Mouse (Mus musculus): ENCODE data around the gene Nfib. TPM values are rescaled to one million over a fixed set of nuclear protein-coding genes. Genes with fewer than 3 reads are reported as not detected.

Nfib gene
- polyA plus RNA-seq, 1 experiment from 2014 or later: 60.0 TPM

- H3K4me1 ChIP-seq (replicated peaks): 0 out of 2 replicates have a peak, but pooled peaks cover 5% of the 10 kb centered on the region
- no peaks in the 10 kb centered on the region for H3K27me3 ChIP-seq
- H3K4me2 ChIP-seq: no peak overlapping the region
- 86% methylated on average over 5 of the region's 5 CpGs for WGBS
- no peak overlapping the region for H3K27ac ChIP-seq
- H3K9ac ChIP-seq: no peak overlapping the region
- no peaks in the 10 kb centered on the region for H3K36me3 ChIP-seq
- no peaks in the 10 kb centered on the region for H3K9me3 ChIP-seq (replicated peaks)
- H3K4me3 ChIP-seq: no peak overlapping the region
- ATAC-seq (replicated peaks; ENCODE audit: insufficient number of reproducible peaks, insufficient read depth, low FRiP score, low read depth): no peak
These were observed 61.8 kb downstream of the Nfib start for GRCm38 (mm10) chr4:82643734-82644085.

GRCm38 (mm10) chr4:82643022-82643733 is 62.4 kb downstream of the Nfib start:
- Histone ChIP-seq H3K27me3 (no peaks in the 10 kb centered on the region), H3K9ac (no peak overlapping the region), H3K9me3 (replicated peaks) (no peaks in the 10 kb centered on the region), H3K4me1 (replicated peaks) (0 out of 2 replicates have a peak, but pooled peaks cover 5% of the 10 kb centered on the region), H3K4me3 (no peak overlapping the region), H3K36me3 (no peaks in the 10 kb centered on the region), H3K27ac (no peak overlapping the region), H3K4me2 (no peak overlapping the region)
- ATAC-seq (replicated peaks; ENCODE audit: insufficient number of reproducible peaks, insufficient read depth, low FRiP score, low read depth): no peak
- 48% methylated on average over 6 of the region's 6 CpGs for WGBS

- Histone ChIP-seq H3K4me1 (replicated peaks) (0 out of 2 replicates have a peak, but pooled peaks cover 5% of the 10 kb centered on the region), H3K4me3 (no peak overlapping the region), H3K9me3 (replicated peaks) (no peaks in the 10 kb centered on the region), H3K4me2 (no peak overlapping the region), H3K36me3 (no peaks in the 10 kb centered on the region), H3K9ac (no peak overlapping the region), H3K27ac (no peak overlapping the region), H3K27me3 (no peaks in the 10 kb centered on the region)
- WGBS: 63% methylated on average over 5 of the region's 5 CpGs
- ATAC-seq (replicated peaks; ENCODE audit: insufficient number of reproducible peaks, insufficient read depth, low FRiP score, low read depth): no peak
These were observed 64.4 kb downstream of the Nfib start for GRCm38 (mm10) chr4:82641066-82641680.

GRCm38 (mm10) chr4:82638251-82638650 is 67.3 kb downstream of the Nfib start:
- WGBS: 91% methylated on average over 9 of the region's 9 CpGs
- Histone ChIP-seq H3K4me3 (no peak overlapping the region), H3K36me3 (no peaks in the 10 kb centered on the region)

GRCm38 (mm10) chr4:82637633-82638032 is 67.9 kb downstream of the Nfib start:
- 0 out of 2 replicates have a peak, but pooled peaks cover 5% of the 10 kb centered on the region for H3K4me1 ChIP-seq (replicated peaks)
- no peak overlapping the region for H3K9ac ChIP-seq
- no peak overlapping the region for H3K4me2 ChIP-seq
- H3K36me3 ChIP-seq: no peaks in the 10 kb centered on the region
- H3K27me3 ChIP-seq: no peaks in the 10 kb centered on the region
- no peak overlapping the region for H3K4me3 ChIP-seq
- no peak overlapping the region for H3K27ac ChIP-seq
- no peak for ATAC-seq (replicated peaks; ENCODE audit: insufficient number of reproducible peaks, insufficient read depth, low FRiP score, low read depth)
- H3K9me3 ChIP-seq (replicated peaks): no peaks in the 10 kb centered on the region
- 71% methylated on average over 4 of the region's 4 CpGs for WGBS

More at GRCm38 (mm10) chr4:82638251-82638650, 67.3 kb downstream of the Nfib start:
- no peak overlapping the region for H3K9ac ChIP-seq
- ATAC-seq (replicated peaks; ENCODE audit: insufficient number of reproducible peaks, insufficient read depth, low FRiP score, low read depth): no peak
- no peaks in the 10 kb centered on the region for H3K27me3 ChIP-seq
- no peak overlapping the region for H3K27ac ChIP-seq
- H3K9me3 ChIP-seq (replicated peaks): no peaks in the 10 kb centered on the region
- 0 out of 2 replicates have a peak, but pooled peaks cover 5% of the 10 kb centered on the region for H3K4me1 ChIP-seq (replicated peaks)
- no peak overlapping the region for H3K4me2 ChIP-seq

GRCm38 (mm10) chr4:82636658-82637057 is 68.9 kb downstream of the Nfib start:
- H3K27ac ChIP-seq: no peak overlapping the region
- H3K4me1 ChIP-seq (replicated peaks): 0 out of 2 replicates have a peak, but pooled peaks cover 5% of the 10 kb centered on the region
- H3K4me2 ChIP-seq: no peak overlapping the region
- H3K4me3 ChIP-seq: no peak overlapping the region
- H3K9me3 ChIP-seq (replicated peaks): no peaks in the 10 kb centered on the region
- ATAC-seq (replicated peaks; ENCODE audit: insufficient number of reproducible peaks, insufficient read depth, low FRiP score, low read depth): no peak
- no peaks in the 10 kb centered on the region for H3K27me3 ChIP-seq
- WGBS: 76% methylated on average over 5 of the region's 5 CpGs
- H3K9ac ChIP-seq: no peak overlapping the region
- no peaks in the 10 kb centered on the region for H3K36me3 ChIP-seq

GRCm38 (mm10) chr4:82635881-82636280 is 69.7 kb downstream of the Nfib start:
- no peak overlapping the region for H3K27ac ChIP-seq
- H3K4me1 ChIP-seq (replicated peaks): 0 out of 2 replicates have a peak, but pooled peaks cover under 1% of the 10 kb centered on the region
- no peak overlapping the region for H3K4me2 ChIP-seq
- 56% methylated on average over 5 of the region's 5 CpGs for WGBS
- no peaks in the 10 kb centered on the region for H3K27me3 ChIP-seq
- H3K9me3 ChIP-seq (replicated peaks): no peaks in the 10 kb centered on the region
- no peaks in the 10 kb centered on the region for H3K36me3 ChIP-seq
- no peak overlapping the region for H3K4me3 ChIP-seq
- H3K9ac ChIP-seq: no peak overlapping the region
- no peak for ATAC-seq (replicated peaks; ENCODE audit: insufficient number of reproducible peaks, insufficient read depth, low FRiP score, low read depth)

- Histone ChIP-seq H3K4me1 (replicated peaks) (no peaks in the 10 kb centered on the region), H3K9me3 (replicated peaks) (no peaks in the 10 kb centered on the region), H3K9ac (no peak overlapping the region), H3K27me3 (no peaks in the 10 kb centered on the region), H3K36me3 (no peaks in the 10 kb centered on the region), H3K27ac (no peak overlapping the region), H3K4me3 (no peak overlapping the region), H3K4me2 (no peak overlapping the region)
- no peak for ATAC-seq (replicated peaks; ENCODE audit: insufficient number of reproducible peaks, insufficient read depth, low FRiP score, low read depth)
- WGBS: 79% methylated on average over 11 of the region's 11 CpGs
These were observed 70.4 kb downstream of the Nfib start for GRCm38 (mm10) chr4:82635118-82635517.

- H3K27me3 ChIP-seq: no peaks in the 10 kb centered on the region
- H3K27ac ChIP-seq: no peak overlapping the region
- no peak overlapping the region for H3K4me3 ChIP-seq
- H3K4me2 ChIP-seq: no peak overlapping the region
- no peak overlapping the region for H3K9ac ChIP-seq
- no peaks in the 10 kb centered on the region for H3K36me3 ChIP-seq
- 82% methylated on average over 7 of the region's 7 CpGs for WGBS
- ATAC-seq (replicated peaks; ENCODE audit: insufficient number of reproducible peaks, insufficient read depth, low FRiP score, low read depth): no peak
- H3K4me1 ChIP-seq (replicated peaks): no peaks in the 10 kb centered on the region
- H3K9me3 ChIP-seq (replicated peaks): no peaks in the 10 kb centered on the region
These were observed 71.2 kb downstream of the Nfib start for GRCm38 (mm10) chr4:82634365-82634764.

GRCm38 (mm10) chr4:82624285-82625045 is 81.1 kb downstream of the Nfib start:
- 77% methylated on average over 8 of the region's 8 CpGs for WGBS
- no peak overlapping the region for H3K27ac ChIP-seq

GRCm38 (mm10) chr4:82623835-82624234 is 81.7 kb downstream of the Nfib start:
- no peak for ATAC-seq (replicated peaks; ENCODE audit: insufficient number of reproducible peaks, insufficient read depth, low FRiP score, low read depth)
- no peak overlapping the region for H3K4me2 ChIP-seq
- H3K9me3 ChIP-seq (replicated peaks): no peaks in the 10 kb centered on the region
- peaks cover 23% of the 10 kb centered on the region for H3K4me1 ChIP-seq (replicated peaks)
- no peak overlapping the region for H3K9ac ChIP-seq
- H3K27ac ChIP-seq: peak overlapping the region; percentile 84; the same call in 1 of the 2 replicates
- no peak overlapping the region for H3K4me3 ChIP-seq
- no peaks in the 10 kb centered on the region for H3K27me3 ChIP-seq
- 57% methylated on average over 4 of the region's 4 CpGs for WGBS
- H3K36me3 ChIP-seq: no peaks in the 10 kb centered on the region

More at GRCm38 (mm10) chr4:82624285-82625045, 81.1 kb downstream of the Nfib start:
- Histone ChIP-seq H3K4me2 (no peak overlapping the region), H3K27me3 (no peaks in the 10 kb centered on the region), H3K9ac (no peak overlapping the region), H3K4me3 (no peak overlapping the region), H3K36me3 (no peaks in the 10 kb centered on the region), H3K9me3 (replicated peaks) (no peaks in the 10 kb centered on the region), H3K4me1 (replicated peaks) (peaks cover 20% of the 10 kb centered on the region)
- ATAC-seq (replicated peaks; ENCODE audit: insufficient number of reproducible peaks, insufficient read depth, low FRiP score, low read depth): no peak

Data from heart, embryonic 15.5 days (tissue).